ENCODE assay signal across 10 mouse cellular contexts in genomic region chr11:60934795-60935194, GRCm38 (mm10). TPM values are rescaled to one million over a fixed set of nuclear protein-coding genes. Genes with fewer than 3 reads are reported as not detected.
DNase-seq lines count a peak whose midpoint lies in the region; ATAC-seq and TF ChIP-seq lines count a peak whose summit lies in the region.
"Had no signal": no experiment of that assay in that cellular context is flagged by ENCODE, and none has a peak within 500 bp of the region (broad histone marks: within the 10 kb centered on the region; RNA-seq: fewer than 3 reads in every experiment).

No protein-coding gene starts in this region.

- ATAC-seq in heart, embryonic 12.5 days (ENCODE audit: insufficient number of reproducible peaks, low FRiP score), result no peak
- no peak for ATAC-seq in lung, embryonic 14.5 days (ENCODE audit: insufficient read depth)
- ATAC-seq: hindbrain, postnatal 0 days had no signal

- no peaks in the 10 kb centered on the region for H3K27me3 ChIP-seq in heart, embryonic 12.5 days (replicated peaks)
- no peaks in the 10 kb centered on the region for H3K27me3 ChIP-seq in lung, embryonic 14.5 days (ENCODE audit: insufficient read depth, low read length)
- no peaks in the 10 kb centered on the region for H3K27me3 ChIP-seq in small intestine, adult 2 months (ENCODE audit: control insufficient read depth, insufficient read depth, low read length)
- H3K27me3 ChIP-seq: limb, embryonic 15.5 days had no signal

- peak overlapping the region; percentile 51 for H3K4me2 ChIP-seq in heart, embryonic 12.5 days
- H3K4me2 ChIP-seq in lung, embryonic 14.5 days, result peak overlapping the region; percentile 35; the same call in 1 of the 2 replicates

- DNase-seq in heart, adult 18-20 months, result no peak
- DNase-seq in lung, embryonic 14.5 days, result no peak
- no peak for DNase-seq in lung, postnatal 25 days (ENCODE audit: low spot score)
- DNase-seq in testis, postnatal 14 days (ENCODE audit: low spot score), result no peak
- DNase-seq in B cell, adult 2 months, result no peak

- H3K36me3 ChIP-seq in heart, embryonic 12.5 days, result no peaks in the 10 kb centered on the region
- H3K36me3 ChIP-seq in lung, embryonic 14.5 days (ENCODE audit: insufficient read depth), result no peaks in the 10 kb centered on the region
- H3K36me3 ChIP-seq in small intestine, adult 2 months (ENCODE audit: control insufficient read depth, insufficient read depth, low read length), result no peaks in the 10 kb centered on the region; the same call in none of the 2 replicates

- WGBS in heart, embryonic 12.5 days, result 61% methylated on average over 2 of the region's 2 CpGs
- WGBS in lung, embryonic 14.5 days, result 69% methylated on average over 2 of the region's 2 CpGs
- 22% methylated on average over 2 of the region's 2 CpGs for WGBS in small intestine, adult 2 months

- peak overlapping the region; percentile 76 for H3K27ac ChIP-seq in heart, embryonic 12.5 days (ENCODE audit: poor library complexity, severe bottlenecking)
- H3K27ac ChIP-seq in lung, embryonic 14.5 days (ENCODE audit: low read depth), result peak overlapping the region; percentile 70; the same call in 1 of the 2 replicates
- peak overlapping the region; percentile 83 for H3K27ac ChIP-seq in brown adipose tissue, adult 24 weeks (replicated peaks; ENCODE audit: low read depth, low read length)
- H3K27ac ChIP-seq in small intestine, adult 2 months (ENCODE audit: insufficient read depth, low read depth, low read length), result peak overlapping the region; percentile 98
- H3K27ac ChIP-seq: hindbrain, postnatal 0 days; limb, embryonic 15.5 days had no signal

- TF ChIP-seq CTCF in lung, embryonic 14.5 days (IDR thresholded peaks at IDR 0.05; ENCODE audit: low read depth), result no peak
- TF ChIP-seq CTCF in small intestine, adult 2 months (IDR thresholded peaks at IDR 0.05; ENCODE audit: extremely low read depth, insufficient read length, insufficient replicate concordance, low read depth, low read length), result no peak

- peak overlapping the region; percentile 21; the same call in 1 of the 2 replicates for H3K9ac ChIP-seq in heart, embryonic 12.5 days
- H3K9ac ChIP-seq in lung, embryonic 14.5 days, result peak overlapping the region; percentile 23; the same call in 1 of the 2 replicates
- H3K9ac ChIP-seq: limb, embryonic 15.5 days had no signal

- no peaks in the 10 kb centered on the region for H3K9me3 ChIP-seq in heart, embryonic 12.5 days (replicated peaks)
- H3K9me3 ChIP-seq in lung, embryonic 14.5 days (ENCODE audit: low read depth, low read length), result no peaks in the 10 kb centered on the region
- H3K9me3 ChIP-seq: limb, embryonic 15.5 days had no signal

- H3K4me1 ChIP-seq in heart, embryonic 12.5 days (replicated peaks), result peaks cover 79% of the 10 kb centered on the region
- peaks cover 18% of the 10 kb centered on the region for H3K4me1 ChIP-seq in lung, embryonic 14.5 days (ENCODE audit: insufficient read depth)
- peaks cover 34% of the 10 kb centered on the region for H3K4me1 ChIP-seq in brown adipose tissue, adult 24 weeks (ENCODE audit: control insufficient read depth, insufficient read depth, insufficient read length, low read length)
- peaks cover 60% of the 10 kb centered on the region for H3K4me1 ChIP-seq in small intestine, adult 2 months (ENCODE audit: control insufficient read depth, insufficient read depth, insufficient read length, low read length)

- peak overlapping the region; percentile 12; the same call in 1 of the 2 replicates for H3K4me3 ChIP-seq in heart, embryonic 12.5 days
- H3K4me3 ChIP-seq in lung, embryonic 14.5 days (ENCODE audit: low read depth, low read length), result no peak overlapping the region
- peak overlapping the region; percentile 1; the same call in 1 of the 2 replicates for H3K4me3 ChIP-seq in brown adipose tissue, adult 24 weeks (ENCODE audit: insufficient read depth, low read depth, low read length)
- peak overlapping the region; percentile 50 for H3K4me3 ChIP-seq in small intestine, adult 2 months (ENCODE audit: low read depth, low read length)
- H3K4me3 ChIP-seq: limb, embryonic 15.5 days had no signal

- no peak for TF ChIP-seq POLR2A in small intestine, adult 2 months (IDR thresholded peaks at IDR 0.05; ENCODE audit: low read depth, low read length)

RNA-seq across cellular contexts. Expression of gene Map2k3, which starts 3.0 kb away (rescaled TPM):
- 77.6 and 78.5 TPM in 2 replicates for polyA plus RNA-seq in heart, embryonic 12.5 days (2016; fragmentation: Nextera tagmentation; extraction: Ambion mirVana)
- total RNA-seq in heart, adult 18-20 months (2021), result 10 to 100 TPM; 70.9 to 73.4 TPM
- 100.0 and 102 TPM in 2 replicates for polyA plus RNA-seq in lung, embryonic 14.5 days (2014; fragmentation: Nextera tagmentation; extraction: Ambion mirVana)
- 22.9 and 29.5 TPM in 2 replicates for polyA plus RNA-seq in brown adipose tissue, adult 24 weeks (2012; ENCODE audit: insufficient read depth, insufficient read length, missing spikeins)
- 71.6 and 98.9 TPM in 2 replicates for polyA plus RNA-seq in small intestine, adult 2 months (2012; rRNA removed)

RNA-seq across cellular contexts. Expression of gene Natd1, which starts 20.2 kb away (rescaled TPM):
- polyA plus RNA-seq in heart, embryonic 12.5 days (2016; fragmentation: Nextera tagmentation; extraction: Ambion mirVana), result 22.1 and 25.5 TPM in 2 replicates
- 10 to 100 TPM in 1 of 2 experiments, 1 to 10 TPM in 1; 9.9 to 12.4 TPM for total RNA-seq in heart, adult 18-20 months (2021)
- polyA plus RNA-seq in lung, embryonic 14.5 days (2014; fragmentation: Nextera tagmentation; extraction: Ambion mirVana), result 19.1 and 24.5 TPM in 2 replicates
- polyA plus RNA-seq in brown adipose tissue, adult 24 weeks (2012; ENCODE audit: insufficient read depth, insufficient read length, missing spikeins), result 8.6 and 11.2 TPM in 2 replicates
- polyA plus RNA-seq in small intestine, adult 2 months (2012; rRNA removed), result 7.1 and 13.2 TPM in 2 replicates

RNA-seq across cellular contexts. Expression of gene Tmem11, which starts 55.7 kb away (rescaled TPM):
- 52.6 and 53.9 TPM in 2 replicates for polyA plus RNA-seq in heart, embryonic 12.5 days (2016; fragmentation: Nextera tagmentation; extraction: Ambion mirVana)
- total RNA-seq in heart, adult 18-20 months (2021), result 10 to 100 TPM; 28.9 to 29.6 TPM
- polyA plus RNA-seq in lung, embryonic 14.5 days (2014; fragmentation: Nextera tagmentation; extraction: Ambion mirVana), result 66.4 and 73.4 TPM in 2 replicates
- polyA plus RNA-seq in brown adipose tissue, adult 24 weeks (2012; ENCODE audit: insufficient read depth, insufficient read length, missing spikeins), result 60.2 and 63.5 TPM in 2 replicates
- 35.6 and 55.5 TPM in 2 replicates for polyA plus RNA-seq in small intestine, adult 2 months (2012; rRNA removed)
